In genomic region chr11:51857818-51858527, GRCm38 (mm10) we compare ENCODE assay signal across 7 mouse cellular contexts. TPM values are rescaled to one million over a fixed set of nuclear protein-coding genes. Genes with fewer than 3 reads are reported as not detected.
DNase-seq lines count a peak whose midpoint lies in the region; ATAC-seq and TF ChIP-seq lines count a peak whose summit lies in the region.

No protein-coding gene starts in this region.

- H3K4me3 ChIP-seq in heart, adult 2 months: peak overlapping the region; percentile 80
- H3K4me3 ChIP-seq in kidney, adult 2 months (ENCODE audit: insufficient read depth, low read depth, low read length): peak overlapping the region; percentile 79
- peak overlapping the region; percentile 54 for H3K4me3 ChIP-seq in limb, embryonic 11.5 days (ENCODE audit: low read depth, low read length)
- H3K4me3 ChIP-seq in midbrain, embryonic 13.5 days (replicated peaks): peak overlapping the region; percentile 68
- peak overlapping the region; percentile 80 for H3K4me3 ChIP-seq in small intestine, adult 2 months (ENCODE audit: low read depth, low read length)

- TF ChIP-seq POLR2A in heart, adult 2 months (IDR thresholded peaks at IDR 0.05; ENCODE audit: insufficient read depth, low read depth, low read length): no peak; the same call in 1 of the 2 replicates
- no peak for TF ChIP-seq POLR2A in kidney, adult 2 months (IDR thresholded peaks at IDR 0.05; ENCODE audit: low read depth, low read length)
- TF ChIP-seq POLR2A in small intestine, adult 2 months (IDR thresholded peaks at IDR 0.05; ENCODE audit: low read depth, low read length): peak; percentile 55

- H3K79me2 ChIP-seq in heart, adult 2 months (replicated peaks; ENCODE audit: control insufficient read depth, insufficient read depth, low read length): no peaks in the 10 kb centered on the region

- WGBS in heart, adult 2 months: under 1% methylated on average over 42 of the region's 52 CpGs
- 1% methylated on average over 52 of the region's 52 CpGs for WGBS in kidney, adult 2 months
- under 1% methylated on average over 44 of the region's 52 CpGs for WGBS in limb, embryonic 11.5 days
- WGBS in midbrain, embryonic 13.5 days: under 1% methylated on average over 51 of the region's 52 CpGs
- 1% methylated on average over 52 of the region's 52 CpGs for WGBS in small intestine, adult 2 months

- H3K4me1 ChIP-seq in heart, adult 2 months (ENCODE audit: control insufficient read depth, insufficient read depth, low read length): peaks cover 4% of the 10 kb centered on the region
- H3K4me1 ChIP-seq in kidney, adult 2 months (ENCODE audit: control insufficient read depth, insufficient read depth, low read length): peaks cover 6% of the 10 kb centered on the region; the same call in 1 of the 2 replicates
- H3K4me1 ChIP-seq in limb, embryonic 11.5 days (ENCODE audit: control insufficient read depth, insufficient read depth, low read length): peaks cover 11% of the 10 kb centered on the region
- H3K4me1 ChIP-seq in midbrain, embryonic 13.5 days (replicated peaks): peaks cover 38% of the 10 kb centered on the region
- peaks cover 5% of the 10 kb centered on the region for H3K4me1 ChIP-seq in small intestine, adult 2 months (ENCODE audit: control insufficient read depth, insufficient read depth, insufficient read length, low read length)

- intact Hi-C loops in heart, adult 2 months (cut with DNase I): loop anchor here (1.0 to 2.0 kb wide), 3 partner anchors 17 to 142 kb away; partner anchors contain the start of gene Ube2b

- peak overlapping the region; percentile 97 for H3K27ac ChIP-seq in heart, adult 2 months
- H3K27ac ChIP-seq in kidney, adult 2 months (ENCODE audit: insufficient read depth, low read depth, low read length): peak overlapping the region; percentile 93
- no peak overlapping the region; the same call in 1 of the 2 replicates for H3K27ac ChIP-seq in limb, embryonic 11.5 days (replicated peaks; ENCODE audit: low read depth, low read length)
- H3K27ac ChIP-seq in midbrain, embryonic 13.5 days: no peak overlapping the region
- H3K27ac ChIP-seq in small intestine, adult 2 months (ENCODE audit: insufficient read depth, low read depth, low read length): peak overlapping the region; percentile 84

- TF ChIP-seq CTCF in heart, adult 2 months (IDR thresholded peaks at IDR 0.05): no peak
- no peak for TF ChIP-seq CTCF in kidney, adult 2 months (conservative IDR thresholded peaks at IDR 0.05; ENCODE audit: insufficient read depth, insufficient read length, low read depth, low read length)
- no peak for TF ChIP-seq CTCF in small intestine, adult 2 months (IDR thresholded peaks at IDR 0.05; ENCODE audit: extremely low read depth, insufficient read length, insufficient replicate concordance, low read depth, low read length)

- H3K27me3 ChIP-seq in heart, adult 2 months (ENCODE audit: control insufficient read depth, insufficient read depth, low read length): no peaks in the 10 kb centered on the region
- no peaks in the 10 kb centered on the region for H3K27me3 ChIP-seq in kidney, adult 2 months (replicated peaks; ENCODE audit: control insufficient read depth, insufficient read depth, low read length)
- peaks cover 18% of the 10 kb centered on the region for H3K27me3 ChIP-seq in limb, embryonic 11.5 days (ENCODE audit: control insufficient read depth, insufficient read depth, low read length)
- H3K27me3 ChIP-seq in midbrain, embryonic 13.5 days: peaks cover 37% of the 10 kb centered on the region
- no peaks in the 10 kb centered on the region for H3K27me3 ChIP-seq in small intestine, adult 2 months (ENCODE audit: control insufficient read depth, insufficient read depth, low read length)

- ATAC-seq in limb, embryonic 11.5 days (ENCODE audit: insufficient number of reproducible peaks, low FRiP score, low TSS enrichment, low read depth): no peak; the same call in 1 of the 2 replicates
- peak; percentile 54 for ATAC-seq in midbrain, embryonic 13.5 days

- peak; percentile 88 for DNase-seq in adrenal gland, adult 2 months
- peak; percentile 52 for DNase-seq in embryo, embryonic 9.5 days (ENCODE audit: extremely low spot score)
- DNase-seq in heart, adult 2 months: peak; percentile 87 to 90
- DNase-seq in kidney, adult 2 months: peak; percentile 87
- peak; percentile 69 for DNase-seq in limb, embryonic 11.5 days (ENCODE audit: low spot score)

- H3K9ac ChIP-seq in heart, adult 2 months (ENCODE audit: low read depth, low read length): peak overlapping the region; percentile 80
- H3K9ac ChIP-seq in limb, embryonic 11.5 days (ENCODE audit: low read length): peak overlapping the region; percentile 56
- H3K9ac ChIP-seq in midbrain, embryonic 13.5 days (replicated peaks): peak overlapping the region; percentile 75

- H3K36me3 ChIP-seq in heart, adult 2 months (ENCODE audit: control insufficient read depth, insufficient read depth, low read length): no peaks in the 10 kb centered on the region
- no peaks in the 10 kb centered on the region for H3K36me3 ChIP-seq in kidney, adult 2 months (ENCODE audit: control insufficient read depth, insufficient read depth, low read length)
- no peaks in the 10 kb centered on the region for H3K36me3 ChIP-seq in limb, embryonic 11.5 days (ENCODE audit: control insufficient read depth, insufficient read depth, low read length)
- H3K36me3 ChIP-seq in midbrain, embryonic 13.5 days: no peaks in the 10 kb centered on the region
- H3K36me3 ChIP-seq in small intestine, adult 2 months (ENCODE audit: control insufficient read depth, insufficient read depth, low read length): no peaks in the 10 kb centered on the region

- peak overlapping the region; percentile 91 for H3K4me2 ChIP-seq in limb, embryonic 11.5 days (ENCODE audit: low read depth, severe bottlenecking)
- H3K4me2 ChIP-seq in midbrain, embryonic 13.5 days (replicated peaks): peak overlapping the region; percentile 100

- TF ChIP-seq EP300 in heart, adult 2 months (IDR thresholded peaks at IDR 0.05; ENCODE audit: insufficient read depth, low read depth, low read length): no peak

- no peaks in the 10 kb centered on the region for H3K9me3 ChIP-seq in limb, embryonic 11.5 days (ENCODE audit: control insufficient read depth, low read length)
- H3K9me3 ChIP-seq in midbrain, embryonic 13.5 days: no peaks in the 10 kb centered on the region

RNA-seq across cellular contexts. Expression of gene Jade2, which starts 0.5 kb away (rescaled TPM):
- 10 to 100 TPM; 13.7 to 21.8 TPM for total RNA-seq in adrenal gland, adult 2 months (2021)
- 12.8 and 13.0 TPM in 2 replicates for polyA plus RNA-seq in adrenal gland, adult 2 months (2012; rRNA removed)
- total RNA-seq in heart, adult 2 months (2021): 10 to 100 TPM; 11.3 to 12.4 TPM
- 6.5 and 7.3 TPM in 2 replicates for polyA plus RNA-seq in heart, adult 2 months (2012; rRNA removed)
- 13.4 and 13.8 TPM in 2 replicates for polyA plus RNA-seq in kidney, adult 2 months (2012; rRNA removed)
- polyA plus RNA-seq in limb, embryonic 11.5 days (2014; fragmentation: Nextera tagmentation; extraction: Ambion mirVana): 0.28 and 0.44 TPM in 2 replicates
- 0.31 and 0.32 TPM in 2 replicates for polyA plus RNA-seq in midbrain, embryonic 13.5 days (2015; fragmentation: Nextera tagmentation; extraction: Ambion mirVana)
- 3.2 and 6.3 TPM in 2 replicates for polyA plus RNA-seq in small intestine, adult 2 months (2012; rRNA removed)

Comparison
In these comparisons a context has a peak if more than half of its experiments do, and no peak if none do; other contexts are left out.
1. H3K27ac ChIP-seq: peak in heart, adult 2 months (single experiment), kidney, adult 2 months (single experiment) and small intestine, adult 2 months (single experiment); none in limb, embryonic 11.5 days (single experiment) and midbrain, embryonic 13.5 days (single experiment).
2. Peak in every context shown above with its lines, with median percentiles within 50 percentile points of each other: DNase-seq, H3K4me3 ChIP-seq and H3K9ac ChIP-seq.